Mouse (Mus musculus): ENCODE results near the gene Lgi2.

DNA sequence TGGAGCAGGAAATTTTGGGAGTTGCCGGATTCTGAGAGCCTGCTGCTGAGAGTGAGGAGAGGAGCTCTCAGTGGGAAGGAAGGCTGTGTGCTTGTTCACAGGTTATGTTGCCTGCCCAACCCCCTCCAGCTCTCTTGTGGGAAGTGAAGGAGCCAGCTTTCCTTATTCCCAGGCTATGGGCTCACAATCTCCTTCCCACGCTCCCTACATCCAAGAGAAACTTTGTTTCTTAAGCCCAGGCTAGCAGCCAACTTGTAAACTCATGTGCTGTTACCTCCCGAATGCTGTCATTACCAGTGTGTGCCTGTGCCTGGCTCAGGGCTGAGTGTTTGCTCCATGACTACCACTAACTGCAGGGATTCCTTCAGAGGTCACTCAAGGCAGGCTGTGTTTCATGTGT, 55.2 kb downstream of the Lgi2 start:
- TF ChIP-seq CTCF (IDR thresholded peaks at IDR 0.05; ENCODE audit: low read depth, low read length) (no peak), POLR2A (IDR thresholded peaks at IDR 0.05; ENCODE audit: borderline replicate concordance, low read depth, low read length) (no peak)
